Mouse (Mus musculus): ENCODE results near the gene Rapgef3. TPM values are rescaled to one million over a fixed set of nuclear protein-coding genes. Genes with fewer than 3 reads are reported as not detected.

Gene Rapgef3
- total and polyA plus RNA-seq, 2 experiments from 2014 or later, result 17.6 to 57.8 TPM

DNA sequence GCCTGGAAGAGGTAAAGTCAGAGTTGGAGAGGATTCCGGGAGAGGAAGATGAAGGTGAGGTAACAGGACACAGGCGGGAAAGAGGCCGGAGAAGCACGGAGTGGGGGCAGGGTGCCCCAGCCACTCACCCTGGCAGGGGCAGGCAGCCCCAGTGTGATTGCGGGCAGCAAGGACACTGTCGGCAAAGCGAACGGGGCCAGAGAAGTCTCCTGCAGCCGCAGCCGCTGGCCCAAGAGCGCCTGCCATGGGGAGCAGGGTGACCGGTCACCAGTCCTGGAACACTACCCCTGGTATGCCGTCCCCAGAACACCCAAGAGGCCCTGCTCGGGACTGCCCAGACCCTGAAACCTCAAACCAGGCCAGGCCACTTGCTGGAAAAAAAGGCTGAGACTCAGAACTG is 40.8 kb upstream of the Rapgef3 start:
- Histone ChIP-seq H3K27ac (ENCODE audit: low read depth) (no peak overlapping the region), H3K36me3 (replicated peaks; ENCODE audit: control insufficient read depth, insufficient read depth, low read length) (peaks cover 66% of the 10 kb centered on the region), H3K9ac (replicated peaks; ENCODE audit: low read depth, low read length) (no peak overlapping the region), H3K27me3 (ENCODE audit: control insufficient read depth, insufficient read depth, low read length) (no peaks in the 10 kb centered on the region), H3K4me1 (ENCODE audit: control insufficient read depth, insufficient read depth) (peaks cover 23% of the 10 kb centered on the region), H3K4me3 (ENCODE audit: low read depth, low read length) (no peak overlapping the region), H3K9me3 (replicated peaks; ENCODE audit: control insufficient read depth, low read length) (no peaks in the 10 kb centered on the region), H3K4me2 (ENCODE audit: low read depth, low read length) (no peak overlapping the region)
- TF ChIP-seq CTCF (IDR thresholded peaks at IDR 0.05; ENCODE audit: low read depth), result no peak
- no peak for TF ChIP-seq EP300 (IDR thresholded peaks at IDR 0.05; ENCODE audit: low read depth)
- no peak for ATAC-seq (ENCODE audit: insufficient read depth, low read depth)
- WGBS, result 92% methylated on average over 14 of the region's 14 CpGs
- DNase-seq (ENCODE audit: low spot score), result no peak

- Histone ChIP-seq H3K4me1 (ENCODE audit: control insufficient read depth, insufficient read depth) (peaks cover 17% of the 10 kb centered on the region), H3K27ac (ENCODE audit: low read depth) (no peak overlapping the region), H3K4me2 (ENCODE audit: low read depth, low read length) (no peak overlapping the region), H3K4me3 (ENCODE audit: low read depth, low read length) (no peak overlapping the region), H3K9ac (replicated peaks; ENCODE audit: low read depth, low read length) (no peak overlapping the region), H3K27me3 (ENCODE audit: control insufficient read depth, insufficient read depth, low read length) (no peaks in the 10 kb centered on the region), H3K9me3 (replicated peaks; ENCODE audit: control insufficient read depth, low read length) (no peaks in the 10 kb centered on the region), H3K36me3 (replicated peaks; ENCODE audit: control insufficient read depth, insufficient read depth, low read length) (peaks cover 70% of the 10 kb centered on the region)
- DNase-seq (ENCODE audit: low spot score) (no peak), ATAC-seq (ENCODE audit: insufficient read depth, low read depth) (no peak)
- TF ChIP-seq EP300 (IDR thresholded peaks at IDR 0.05; ENCODE audit: low read depth) (no peak), CTCF (IDR thresholded peaks at IDR 0.05; ENCODE audit: low read depth) (no peak)
- WGBS, result 70% methylated on average over 12 of the region's 12 CpGs
These were observed 40.1 kb upstream of the Rapgef3 start for GRCm38 (mm10) chr15:97807867-97808266.

GRCm38 (mm10) chr15:97802575-97802974 is 34.8 kb upstream of the Rapgef3 start:
- peaks cover 84% of the 10 kb centered on the region for H3K36me3 ChIP-seq (replicated peaks; ENCODE audit: control insufficient read depth, insufficient read depth, low read length)
- H3K27me3 ChIP-seq (ENCODE audit: control insufficient read depth, insufficient read depth, low read length), result no peaks in the 10 kb centered on the region
- no peak for TF ChIP-seq CTCF (IDR thresholded peaks at IDR 0.05; ENCODE audit: low read depth)
- no peak for TF ChIP-seq EP300 (IDR thresholded peaks at IDR 0.05; ENCODE audit: low read depth)
- DNase-seq (ENCODE audit: low spot score) (no peak), ATAC-seq (ENCODE audit: insufficient read depth, low read depth) (no peak)
- WGBS, result 49% methylated on average over 12 of the region's 13 CpGs
- no peak overlapping the region for H3K27ac ChIP-seq (ENCODE audit: low read depth)
- H3K4me2 ChIP-seq (ENCODE audit: low read depth, low read length), result no peak overlapping the region
- H3K9ac ChIP-seq (replicated peaks; ENCODE audit: low read depth, low read length), result no peak overlapping the region
- H3K4me3 ChIP-seq (ENCODE audit: low read depth, low read length), result no peak overlapping the region
- H3K4me1 ChIP-seq (ENCODE audit: control insufficient read depth, insufficient read depth), result no peaks in the 10 kb centered on the region
- H3K9me3 ChIP-seq (replicated peaks; ENCODE audit: control insufficient read depth, low read length), result no peaks in the 10 kb centered on the region

DNA sequence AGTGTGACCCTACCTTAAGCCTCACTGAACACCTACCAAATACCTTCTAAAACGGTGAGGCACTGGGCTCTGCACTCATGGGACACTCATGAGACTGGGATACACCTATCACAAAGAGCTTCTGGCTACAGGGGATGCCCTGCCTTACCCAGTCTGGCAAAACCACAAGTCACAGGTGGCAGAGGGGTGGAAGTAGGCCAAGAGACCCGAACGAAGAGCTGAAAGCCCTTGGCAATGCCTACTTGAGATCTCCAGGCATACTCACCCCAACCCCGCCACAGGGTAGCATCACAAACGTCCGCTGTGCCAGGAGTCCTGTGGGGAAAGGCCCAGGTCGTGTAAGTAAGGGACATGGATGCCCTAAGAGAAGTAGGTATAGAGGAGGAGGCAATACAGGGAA is 34.0 kb upstream of the Rapgef3 start:
- no peak overlapping the region for H3K4me3 ChIP-seq (ENCODE audit: low read depth, low read length)
- peaks cover 84% of the 10 kb centered on the region for H3K36me3 ChIP-seq (replicated peaks; ENCODE audit: control insufficient read depth, insufficient read depth, low read length)
- no peak overlapping the region for H3K27ac ChIP-seq (ENCODE audit: low read depth)
- DNase-seq (ENCODE audit: low spot score), result no peak
- no peaks in the 10 kb centered on the region for H3K27me3 ChIP-seq (ENCODE audit: control insufficient read depth, insufficient read depth, low read length)
- no peak overlapping the region for H3K4me2 ChIP-seq (ENCODE audit: low read depth, low read length)
- WGBS, result 83% methylated on average over 7 of the region's 7 CpGs
- no peak for TF ChIP-seq CTCF (IDR thresholded peaks at IDR 0.05; ENCODE audit: low read depth)
- no peak for TF ChIP-seq EP300 (IDR thresholded peaks at IDR 0.05; ENCODE audit: low read depth)
- no peak overlapping the region for H3K9ac ChIP-seq (replicated peaks; ENCODE audit: low read depth, low read length)
- ATAC-seq (ENCODE audit: insufficient read depth, low read depth), result no peak
- no peaks in the 10 kb centered on the region for H3K9me3 ChIP-seq (replicated peaks; ENCODE audit: control insufficient read depth, low read length)
- H3K4me1 ChIP-seq (ENCODE audit: control insufficient read depth, insufficient read depth), result no peaks in the 10 kb centered on the region

- ATAC-seq (ENCODE audit: insufficient read depth, low read depth) (no peak), DNase-seq (ENCODE audit: low spot score) (no peak)
- TF ChIP-seq EP300 (IDR thresholded peaks at IDR 0.05; ENCODE audit: low read depth), result no peak
- no peak for TF ChIP-seq CTCF (IDR thresholded peaks at IDR 0.05; ENCODE audit: low read depth)
- Histone ChIP-seq H3K4me2 (ENCODE audit: low read depth, low read length) (no peak overlapping the region), H3K4me1 (ENCODE audit: control insufficient read depth, insufficient read depth) (no peaks in the 10 kb centered on the region), H3K9me3 (replicated peaks; ENCODE audit: control insufficient read depth, low read length) (no peaks in the 10 kb centered on the region), H3K9ac (replicated peaks; ENCODE audit: low read depth, low read length) (no peak overlapping the region), H3K36me3 (replicated peaks; ENCODE audit: control insufficient read depth, insufficient read depth, low read length) (peaks cover 85% of the 10 kb centered on the region), H3K4me3 (ENCODE audit: low read depth, low read length) (no peak overlapping the region), H3K27me3 (ENCODE audit: control insufficient read depth, insufficient read depth, low read length) (no peaks in the 10 kb centered on the region), H3K27ac (ENCODE audit: low read depth) (no peak overlapping the region)
- 90% methylated on average over 12 of the region's 13 CpGs for WGBS
These were observed 33.1 kb upstream of the Rapgef3 start for GRCm38 (mm10) chr15:97800853-97801252.

GRCm38 (mm10) chr15:97799446-97799845 is 31.7 kb upstream of the Rapgef3 start:
- no peak for TF ChIP-seq EP300 (IDR thresholded peaks at IDR 0.05; ENCODE audit: low read depth)
- no peak for TF ChIP-seq CTCF (IDR thresholded peaks at IDR 0.05; ENCODE audit: low read depth)
- H3K9me3 ChIP-seq (replicated peaks; ENCODE audit: control insufficient read depth, low read length), result no peaks in the 10 kb centered on the region
- no peaks in the 10 kb centered on the region for H3K27me3 ChIP-seq (ENCODE audit: control insufficient read depth, insufficient read depth, low read length)
- peaks cover 90% of the 10 kb centered on the region for H3K36me3 ChIP-seq (replicated peaks; ENCODE audit: control insufficient read depth, insufficient read depth, low read length)
- no peak overlapping the region for H3K4me2 ChIP-seq (ENCODE audit: low read depth, low read length)
- DNase-seq (ENCODE audit: low spot score), result no peak
- 81% methylated on average over 11 of the region's 11 CpGs for WGBS
- no peak for ATAC-seq (ENCODE audit: insufficient read depth, low read depth)
- no peaks in the 10 kb centered on the region for H3K4me1 ChIP-seq (ENCODE audit: control insufficient read depth, insufficient read depth)
- no peak overlapping the region for H3K4me3 ChIP-seq (ENCODE audit: low read depth, low read length)
- H3K27ac ChIP-seq (ENCODE audit: low read depth), result no peak overlapping the region
- no peak overlapping the region for H3K9ac ChIP-seq (replicated peaks; ENCODE audit: low read depth, low read length)

Data from heart, postnatal 0 days (tissue).